Mouse (Mus musculus): Measurements from ENCODE around the gene Adarb2.

- TF ChIP-seq EP300 (IDR thresholded peaks at IDR 0.05; ENCODE audit: low read depth) (no peak), CTCF (IDR thresholded peaks at IDR 0.05; ENCODE audit: low read depth) (no peak)
Observed at GRCm38 (mm10) chr13:8272158-8272945, 69.7 kb downstream of the Adarb2 start.
